Mouse (Mus musculus) thymus, adult 2 months (tissue): ENCODE results near the gene Exoc4. TPM values are rescaled to one million over a fixed set of nuclear protein-coding genes. Genes with fewer than 3 reads are reported as not detected.

Experiments used
- DNase-seq: peaks from one replicate; pipeline ENCODE4 v3.0.0; 2021
- H3K27ac ChIP-seq: fragments of 200-500 bp; 2 replicates; pipeline ENCODE4 v1.5.1; 2012; ENCODE audit warnings: low read length, control low read depth; ENCODE audit not compliant: control insufficient read depth, insufficient read depth
- H3K27me3 ChIP-seq: fragments of 200-500 bp; 2 replicates; pipeline ENCODE4 v1.6.1; 2012; ENCODE audit warnings: mild to moderate bottlenecking, low read length, moderate library complexity, mixed read lengths; ENCODE audit not compliant: control insufficient read depth, insufficient read depth
- H3K36me3 ChIP-seq: fragments of 200-500 bp; 2 replicates; pipeline ENCODE4 v1.6.1; 2012; ENCODE audit warnings: mild to moderate bottlenecking, low read length, moderate library complexity; ENCODE audit not compliant: control insufficient read depth, insufficient read depth
- H3K4me1 ChIP-seq: fragments of 200-500 bp; replicated peaks from 2 replicates; pipeline ENCODE4 v1.6.1; 2012; ENCODE audit warnings: low read length; ENCODE audit not compliant: control insufficient read depth, insufficient read depth
- H3K4me3 ChIP-seq: fragments of 200-500 bp; 2 replicates; pipeline ENCODE4 v1.5.1; 2012; ENCODE audit warnings: mild to moderate bottlenecking, low read length, control low read depth, moderate library complexity; ENCODE audit not compliant: control insufficient read depth, insufficient read depth
- CTCF ChIP-seq: fragments of 200-500 bp; IDR thresholded peaks from 2 replicates; pipeline ENCODE4 v1.5.1; 2012; ENCODE audit warnings: mild to moderate bottlenecking, control low read depth, low read length, moderate library complexity, borderline replicate concordance; ENCODE audit not compliant: control insufficient read depth, poor library complexity, insufficient read depth; ENCODE audit errors: extremely low read depth
- POLR2A ChIP-seq: fragments of 200-500 bp; IDR thresholded peaks from 2 replicates; pipeline ENCODE4 v1.6.1; 2012; ENCODE audit warnings: mild to moderate bottlenecking, low read length, control low read depth, moderate library complexity; ENCODE audit not compliant: control insufficient read depth, poor library complexity, insufficient read depth; ENCODE audit errors: extremely low read depth
- whole genome bisulfite sequencing: fragments of 180-500 bp; shearing (Covaris S2); methylation state at CpG from one replicate; pipeline ENCODE4 v1.1.7; 2018; 5-methylcytosine and 5-hydroxymethylcytosine counted together
- polyA plus RNA-seq: library from polyadenylated mRNA; depleted of rRNA; stranded (reverse); fragments of >200 nt; gene quantifications from 2 replicates; pipeline ENCODE4 v1.2.3, GENCODE M21; 2012

Gene Exoc4
- polyA plus RNA-seq, 1 experiment: 12.7 TPM

DNA sequence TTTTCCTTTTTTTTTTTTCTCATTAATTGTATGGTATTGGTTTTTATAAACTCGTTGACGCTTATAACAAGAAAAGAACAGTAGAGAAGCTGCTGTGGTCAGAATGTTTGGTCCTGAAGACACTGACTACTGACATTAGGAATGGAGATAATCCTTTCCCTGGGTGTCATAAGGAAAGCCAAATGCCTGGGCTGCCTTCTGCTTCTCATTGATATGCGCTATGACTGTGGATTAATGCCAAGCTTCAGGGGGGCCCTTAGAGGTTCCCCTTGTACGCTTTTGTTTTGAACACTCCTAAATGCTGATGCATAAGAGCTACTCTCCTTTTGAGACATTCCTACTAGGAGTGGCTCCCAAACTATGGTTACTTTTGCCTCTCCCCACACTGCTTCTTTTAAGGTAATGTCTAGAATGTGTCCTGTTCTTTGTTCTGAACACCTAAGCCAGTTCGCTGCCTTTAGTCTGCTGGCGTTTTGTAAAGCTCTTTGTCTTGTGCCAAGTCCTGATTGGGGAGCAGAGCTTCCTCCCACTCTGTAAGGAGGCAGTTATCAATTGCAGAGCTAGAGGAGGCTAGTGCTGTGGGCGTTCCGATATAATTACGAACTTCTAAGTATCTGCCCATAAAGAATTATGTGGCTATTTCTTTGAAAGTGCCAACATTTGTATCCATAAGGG, 621.7 kb downstream of the Exoc4 start:
- no peaks in the 10 kb centered on the region for H3K27me3 ChIP-seq
- no peak overlapping the region for H3K27ac ChIP-seq
- DNase-seq: no peak
- TF ChIP-seq POLR2A (no peak), CTCF (no peak)
- no peaks in the 10 kb centered on the region for H3K4me1 ChIP-seq
- 93% methylated on average over 9 of the region's 9 CpGs for WGBS
- no peaks in the 10 kb centered on the region for H3K36me3 ChIP-seq
- H3K4me3 ChIP-seq: no peak overlapping the region

DNA sequence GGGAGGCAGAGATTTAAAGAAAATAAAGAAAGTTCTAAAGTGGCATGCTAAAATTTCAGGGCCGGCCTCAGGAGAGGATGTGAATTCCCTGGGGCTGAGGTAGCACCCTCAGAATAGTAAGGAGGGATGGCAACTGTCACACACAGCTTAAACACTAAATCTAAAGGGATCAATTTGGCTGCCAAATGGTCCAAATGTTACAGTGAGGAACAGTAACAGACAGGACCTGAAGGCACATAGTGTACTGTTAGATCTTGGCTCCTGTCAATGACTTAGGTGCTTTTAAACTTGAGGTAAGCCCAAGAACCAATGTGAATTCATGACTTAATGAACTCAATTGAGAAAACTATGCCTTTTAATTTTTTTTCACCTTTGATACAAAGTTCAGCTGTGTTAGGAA, 622.4 kb downstream of the Exoc4 start:
- no peak for TF ChIP-seq CTCF
- TF ChIP-seq POLR2A: no peak
- H3K36me3 ChIP-seq: no peaks in the 10 kb centered on the region
- no peak overlapping the region for H3K27ac ChIP-seq
- no peak for DNase-seq
- no peaks in the 10 kb centered on the region for H3K4me1 ChIP-seq
- no peak overlapping the region for H3K4me3 ChIP-seq
- no peaks in the 10 kb centered on the region for H3K27me3 ChIP-seq
- WGBS: 97% methylated on average over 1 of the region's 1 CpGs

DNA sequence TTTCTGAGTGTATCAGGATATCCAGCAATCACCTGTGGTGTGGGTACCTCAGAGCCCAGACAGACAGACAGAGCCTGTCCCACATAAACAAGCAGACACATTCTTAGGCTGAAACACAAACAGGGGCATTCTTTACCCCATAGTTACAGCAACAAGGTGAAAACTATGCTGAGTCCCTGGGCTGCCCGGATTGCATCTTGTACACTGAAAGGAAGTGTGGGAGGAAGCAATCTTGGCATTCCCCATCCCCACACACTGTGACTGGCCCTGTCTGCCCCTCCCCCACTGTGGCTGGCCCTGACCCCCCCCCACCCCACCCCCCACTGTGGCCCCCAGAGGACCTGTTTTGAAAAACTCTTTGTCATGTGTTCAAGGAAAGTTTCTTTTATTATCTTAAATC, 623.3 kb downstream of the Exoc4 start:
- H3K4me3 ChIP-seq: no peak overlapping the region
- H3K36me3 ChIP-seq: no peaks in the 10 kb centered on the region
- no peak for DNase-seq
- 71% methylated on average over 1 of the region's 1 CpGs for WGBS
- H3K27ac ChIP-seq: no peak overlapping the region
- no peaks in the 10 kb centered on the region for H3K4me1 ChIP-seq
- TF ChIP-seq POLR2A (no peak), CTCF (no peak)
- no peaks in the 10 kb centered on the region for H3K27me3 ChIP-seq

DNA sequence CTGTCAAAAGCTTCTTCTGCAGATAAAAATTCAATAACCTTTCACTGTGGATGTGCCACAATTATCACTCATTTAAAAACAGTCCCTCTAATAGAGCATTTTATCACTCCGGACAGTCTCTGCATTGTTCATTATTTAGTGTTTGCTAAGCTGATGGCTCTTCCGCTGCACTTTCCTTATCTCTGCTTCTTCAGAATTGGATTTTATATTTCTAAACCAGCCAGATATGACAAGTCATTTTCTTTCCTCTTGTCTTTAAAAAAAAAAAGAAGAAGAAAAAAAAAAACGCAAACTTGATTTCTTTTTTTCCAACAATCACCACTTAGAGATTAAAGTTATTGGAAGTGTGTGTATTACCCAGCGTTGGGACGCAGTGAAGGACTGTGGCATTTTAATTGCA, 624.1 kb downstream of the Exoc4 start:
- 94% methylated on average over 5 of the region's 5 CpGs for WGBS
- Histone ChIP-seq H3K4me1 (no peaks in the 10 kb centered on the region), H3K36me3 (no peaks in the 10 kb centered on the region), H3K27ac (no peak overlapping the region), H3K4me3 (no peak overlapping the region), H3K27me3 (no peaks in the 10 kb centered on the region)
- TF ChIP-seq POLR2A (no peak), CTCF (no peak)
- no peak for DNase-seq

DNA sequence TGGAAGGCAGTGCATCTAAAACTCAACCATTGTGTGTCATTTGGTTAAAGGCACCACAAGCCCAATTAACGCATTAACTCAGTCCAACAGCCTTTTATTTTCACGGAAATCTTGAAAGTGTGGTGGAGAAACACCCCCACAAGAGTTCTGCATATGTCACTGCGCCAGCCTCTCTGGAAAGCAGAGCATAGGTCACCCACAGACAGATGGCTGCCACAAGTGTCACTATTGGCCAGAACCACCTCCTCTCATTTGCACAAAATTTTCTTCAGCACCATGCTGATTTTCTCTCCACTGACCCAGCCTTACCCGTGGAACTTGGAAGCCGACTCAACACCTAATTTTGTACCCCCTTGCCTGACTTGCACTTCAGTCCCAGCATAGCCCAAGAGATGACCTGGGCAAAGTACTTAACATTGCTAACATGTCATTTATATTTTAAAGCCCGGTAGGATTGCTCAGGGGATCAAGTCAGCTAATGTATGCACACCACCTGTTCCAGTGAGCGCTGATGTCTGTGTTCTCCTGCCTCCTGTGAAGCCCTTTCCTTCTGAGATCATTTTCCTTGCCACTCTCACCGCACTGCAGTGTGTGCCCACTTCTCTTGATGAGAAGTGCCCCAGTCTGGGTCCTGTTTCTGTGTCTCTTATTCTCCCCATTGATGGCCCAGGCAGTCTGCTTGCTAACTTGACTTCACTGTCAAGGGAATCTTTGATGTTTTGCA, 625.6 kb downstream of the Exoc4 start:
- TF ChIP-seq CTCF: no peak
- TF ChIP-seq POLR2A: no peak
- Histone ChIP-seq H3K36me3 (no peaks in the 10 kb centered on the region), H3K27ac (no peak overlapping the region), H3K4me1 (no peaks in the 10 kb centered on the region), H3K4me3 (no peak overlapping the region), H3K27me3 (no peaks in the 10 kb centered on the region)
- 96% methylated on average over 8 of the region's 8 CpGs for WGBS
- DNase-seq: no peak

DNA sequence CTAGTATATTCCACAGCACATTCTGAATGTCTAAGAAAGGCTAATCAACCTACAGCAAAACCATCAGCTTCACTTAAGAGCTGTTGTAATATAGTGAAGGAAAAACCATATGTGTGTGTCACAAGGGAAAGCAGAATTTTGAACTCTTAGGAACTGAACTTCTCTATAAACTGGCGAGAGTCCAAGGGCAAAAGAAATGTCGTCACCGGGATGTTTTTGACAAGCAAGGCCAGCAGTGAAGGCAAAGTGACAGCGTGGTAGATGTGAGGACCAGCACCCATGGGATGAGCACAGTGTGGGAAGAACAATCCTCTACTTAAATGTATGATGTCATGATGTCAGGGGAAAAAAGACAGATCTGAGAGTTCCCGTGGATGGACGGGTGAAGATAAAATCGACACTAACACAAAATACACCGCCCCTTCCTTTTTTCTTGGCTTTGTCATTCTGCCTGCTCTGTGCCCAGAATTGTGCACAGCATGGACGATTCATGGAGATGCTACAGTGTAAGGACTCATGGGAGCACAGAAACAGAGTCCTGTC, 635.3 kb downstream of the Exoc4 start:
- Histone ChIP-seq H3K27me3 (no peaks in the 10 kb centered on the region), H3K36me3 (no peaks in the 10 kb centered on the region), H3K27ac (no peak overlapping the region), H3K4me1 (no peaks in the 10 kb centered on the region), H3K4me3 (no peak overlapping the region)
- TF ChIP-seq CTCF: no peak
- no peak for TF ChIP-seq POLR2A
- DNase-seq: no peak
- 88% methylated on average over 9 of the region's 9 CpGs for WGBS

DNA sequence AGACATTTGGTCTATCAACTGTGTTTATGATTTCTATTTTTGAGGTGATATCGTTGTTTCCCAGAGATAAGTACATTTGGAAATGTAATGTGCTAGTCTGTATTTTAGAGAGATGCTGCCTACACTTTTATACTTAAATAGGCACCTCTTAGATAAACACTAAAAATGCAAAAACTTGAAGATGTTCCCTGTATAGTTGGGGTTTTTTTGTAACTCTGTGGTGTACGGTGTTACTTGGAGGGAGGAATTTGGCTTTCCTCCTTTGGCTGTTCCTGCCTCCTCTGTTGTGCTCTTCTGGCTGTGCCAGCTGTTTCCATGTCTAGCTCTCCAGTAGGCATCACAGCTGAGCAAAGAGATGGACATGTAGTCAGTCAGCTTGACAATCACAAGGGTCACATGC, 638.1 kb downstream of the Exoc4 start:
- WGBS: 98% methylated on average over 2 of the region's 2 CpGs

More for the DNA sequence above, 638.1 kb downstream of the Exoc4 start:
- no peak overlapping the region for H3K27ac ChIP-seq
- no peak for DNase-seq
- no peaks in the 10 kb centered on the region for H3K27me3 ChIP-seq
- no peaks in the 10 kb centered on the region for H3K36me3 ChIP-seq
- no peak overlapping the region for H3K4me3 ChIP-seq
- H3K4me1 ChIP-seq: no peaks in the 10 kb centered on the region
- no peak for TF ChIP-seq POLR2A
- no peak for TF ChIP-seq CTCF
